8 mouse cellular contexts compared by ENCODE assay signal in the genomic region with DNA sequence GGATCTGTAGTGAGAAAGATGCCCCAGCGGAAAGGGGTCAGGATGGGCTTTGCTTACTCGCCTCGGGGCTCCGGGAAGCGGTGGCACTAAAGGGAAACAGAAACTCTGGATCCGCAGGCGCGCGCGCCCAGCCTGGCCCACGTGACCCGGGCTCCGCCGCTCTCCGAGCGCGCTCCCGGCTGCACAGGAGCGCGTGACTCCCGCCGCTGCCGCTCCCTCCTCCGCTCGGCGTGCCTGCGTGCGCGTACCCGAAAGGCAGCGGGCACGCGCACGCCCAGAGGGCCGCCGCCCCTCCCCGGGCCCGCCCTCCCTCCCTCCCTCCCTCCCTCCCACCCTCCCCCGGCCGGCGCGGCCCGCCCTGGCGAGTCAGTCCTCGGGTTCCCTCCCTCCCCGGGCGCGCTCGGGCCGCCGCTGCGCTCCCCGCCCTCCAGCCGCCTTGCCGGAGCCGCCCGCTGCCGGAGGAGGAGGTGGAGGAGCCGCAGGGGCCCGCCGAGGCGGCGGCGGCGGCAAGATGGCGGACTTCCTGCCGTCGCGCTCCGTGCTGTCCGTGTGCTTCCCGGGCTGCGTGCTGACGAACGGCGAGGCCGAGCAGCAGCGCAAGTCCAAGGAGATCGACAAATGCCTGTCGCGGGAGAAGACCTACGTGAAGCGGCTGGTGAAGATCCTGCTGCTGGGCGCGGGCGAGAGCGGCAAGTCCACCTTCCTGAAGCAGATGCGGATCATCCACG. TPM values are rescaled to one million over a fixed set of nuclear protein-coding genes. Genes with fewer than 3 reads are reported as not detected.
DNase-seq lines count a peak whose midpoint lies in the region; ATAC-seq lines count a peak whose summit lies in the region.

A gene (plus strand): TSS at position 369 of the 728 bp plus-strand sequence.

- peak; percentile 49 for ATAC-seq in inflammation-experienced regulatory T-cells, adult 6 months
- peak; percentile 65 for ATAC-seq in megakaryocyte-erythroid progenitor cell, adult 5-6 weeks (replicated peaks; ENCODE audit: low FRiP score, low TSS enrichment, poor library complexity, severe bottlenecking)

- intact Hi-C loops in gastrocnemius, postnatal 14 days (cut with DNase I; ENCODE audit: low total_unique reads), result no loop called here
- intact Hi-C loops in left cerebral cortex, postnatal 10 days (cut with DNase I), result no loop called here

- DNase-seq in adipocyte (ENCODE audit: low spot score), result peak; percentile 87
- peak; percentile 92 for DNase-seq in embryo, embryonic 10 days (ENCODE audit: low spot score)
- DNase-seq in gastrocnemius, postnatal 14 days, result peak; percentile 92
- peak; percentile 83 to 95 for DNase-seq in left cerebral cortex, postnatal 10 days (ENCODE audit: extremely low spot score in 1 of 2, low spot score in 2 of 2)
- DNase-seq in right cerebral cortex, postnatal 25 days, result peak; percentile 91
- peak; percentile 89 to 91 for DNase-seq in urinary bladder, postnatal 4 days (ENCODE audit: low spot score in 2 of 2)

RNA-seq across cellular contexts. Expression of the gene that starts here (rescaled TPM):
- total RNA-seq in gastrocnemius, postnatal 14 days (2021), result 10 to 100 TPM; 27.1 to 29.7 TPM
- polyA plus RNA-seq in inflammation-experienced regulatory T-cells, adult 6 months (2017; shearing (Covaris generic)), result 10 to 100 TPM; 57.3 to 78.9 (median 61.4) TPM
- total RNA-seq in left cerebral cortex, postnatal 10 days (2021), result 10 to 100 TPM; 46.3 TPM
- 34.0 and 40.6 TPM in 2 replicates for total RNA-seq in megakaryocyte-erythroid progenitor cell, adult 5-6 weeks (2014; fragmentation: Nextera tagmentation)
- total RNA-seq in megakaryocyte-erythroid progenitor cell, adult 5-6 weeks (2017), result 36.7 and 37.1 TPM in 2 replicates

Comparison
In these comparisons a context has a peak if more than half of its experiments do, and no peak if none do; other contexts are left out.
1. Peak in every context shown above with its lines: DNase-seq and ATAC-seq.